Mouse (Mus musculus) ES-E14 (cell line): Measurements from ENCODE around the gene Tmem260. TPM values are rescaled to one million over a fixed set of nuclear protein-coding genes. Genes with fewer than 3 reads are reported as not detected.

ENCODE experiments used
- DNase-seq: peaks from one replicate; pipeline ENCODE4 v3.0.0-alpha.2; 2013; ENCODE audit warnings: low read depth, low spot score
- H3K27ac ChIP-seq: 2 replicates; pipeline ENCODE4 v1.5.1; 2012; ENCODE audit warnings: low read depth, mild to moderate bottlenecking, low read length, moderate library complexity, mixed read lengths; ENCODE audit not compliant: poor library complexity, insufficient read depth, severe bottlenecking
- H3K36me3 ChIP-seq: 2 replicates; pipeline ENCODE4 v1.6.1; 2012; ENCODE audit warnings: mild to moderate bottlenecking, low read length, moderate library complexity, mixed read lengths; ENCODE audit not compliant: control insufficient read depth, poor library complexity, insufficient read depth, severe bottlenecking
- H3K4me1 ChIP-seq, 2 experiments: fragments of 150-350 bp in 1 of 2; sonication (generic) in 1 of 2; 2 replicates each; pipeline ENCODE4 v1.6.1; 2012; ENCODE audit warnings: low read length in 2 of 2, mild to moderate bottlenecking in 1 of 2, mixed read lengths in 1 of 2; ENCODE audit not compliant: control insufficient read depth in 2 of 2, insufficient read depth in 2 of 2, poor library complexity in 1 of 2
- H3K4me3 ChIP-seq, 2 experiments: fragments of 150-350 bp in 1 of 2; sonication (generic) in 1 of 2; 2 replicates each; pipeline ENCODE4 v1.5.1; 2012; ENCODE audit warnings: low read length in 2 of 2, low read depth in 1 of 2, mild to moderate bottlenecking in 1 of 2, mixed read lengths in 1 of 2; ENCODE audit not compliant: insufficient read depth in 1 of 2, poor library complexity in 1 of 2, severe bottlenecking in 1 of 2
- H3K9ac ChIP-seq: 2 replicates; pipeline ENCODE4 v1.6.1; 2012; ENCODE audit warnings: low read depth, mild to moderate bottlenecking, low read length, mixed read lengths; ENCODE audit not compliant: poor library complexity, insufficient read depth, severe bottlenecking
- H3K9me3 ChIP-seq: fragments of 150-350 bp; sonication (generic); 2 replicates; pipeline ENCODE4 v1.6.1; 2012; ENCODE audit warnings: low read depth, mild to moderate bottlenecking, low read length; ENCODE audit not compliant: control insufficient read depth, insufficient read depth
- CHD2 ChIP-seq: IDR thresholded peaks from 2 replicates; pipeline ENCODE4 v1.6.1; 2014; ENCODE audit warnings: mild to moderate bottlenecking, low read depth, low read length, inconsistent platforms
- HCFC1 ChIP-seq: IDR thresholded peaks from 2 replicates; pipeline ENCODE4 v1.6.1; 2012; ENCODE audit warnings: low read length, inconsistent platforms, borderline replicate concordance; ENCODE audit not compliant: insufficient read depth
- MAFK ChIP-seq: IDR thresholded peaks from 2 replicates; pipeline ENCODE4 v1.6.1; 2014; ENCODE audit warnings: mild to moderate bottlenecking, low read depth, low read length, inconsistent platforms; ENCODE audit not compliant: insufficient read depth
- ZC3H11A ChIP-seq: IDR thresholded peaks from 2 replicates; pipeline ENCODE4 v1.6.1; 2012; ENCODE audit warnings: low read depth, mild to moderate bottlenecking, inconsistent platforms, low read length, borderline replicate concordance
- ZNF384 ChIP-seq: IDR thresholded peaks from 2 replicates; pipeline ENCODE4 v1.6.1; 2012; ENCODE audit warnings: low read depth, low read length, inconsistent platforms
- in situ Hi-C, 2 experiments: fragments of 600-800 bp; cut with MboI; formaldehyde crosslinking; loops; one replicate each; pipeline ENCODE4 v1.15.1; 2025; ENCODE audit warnings: low sequenced_read_pairs in 2 of 2, inconsistent platforms in 1 of 2; ENCODE audit not compliant: unreplicated experiment in 2 of 2
- total RNA-seq: library from RNA; depleted of rRNA; stranded (reverse); fragments of 300-350 nt; gene quantifications from 2 replicates; pipeline ENCODE4 v1.2.3, GENCODE M21; 2012

Gene Tmem260
- total RNA-seq, 1 experiment, result 2.1 TPM

- TF ChIP-seq ZNF384, result no peak
- TF ChIP-seq MAFK, result no peak
- TF ChIP-seq CHD2, result no peak
- TF ChIP-seq ZC3H11A, result no peak
- TF ChIP-seq HCFC1, result no peak
- H3K4me3 ChIP-seq, result no peak overlapping the region
- no peak overlapping the region for H3K9ac ChIP-seq
- no peaks in the 10 kb centered on the region for H3K9me3 ChIP-seq
- H3K27ac ChIP-seq, result no peak overlapping the region
- H3K4me1 ChIP-seq, result peaks cover 0 to 3% of the 10 kb centered on the region in 2 experiments; a peak in 1 of 4 replicates
- in situ Hi-C loops, result no loop called here
- DNase-seq, result peak; percentile 35
- no peaks in the 10 kb centered on the region for H3K36me3 ChIP-seq
These were observed 2.1 kb upstream of the Tmem260 start for GRCm38 (mm10) chr14:48443796-48444195.

- H3K4me3 ChIP-seq, result peak overlapping the region in 1 of 2 experiments; percentile 61; a peak in 2 of 4 replicates
- no peaks in the 10 kb centered on the region for H3K9me3 ChIP-seq
- peak overlapping the region; percentile 42; the same call in 1 of the 2 replicates for H3K9ac ChIP-seq
- no peaks in the 10 kb centered on the region for H3K36me3 ChIP-seq
- H3K27ac ChIP-seq, result no peak overlapping the region
- H3K4me1 ChIP-seq, result peaks cover 0 to 3% of the 10 kb centered on the region in 2 experiments; a peak in 1 of 4 replicates
- DNase-seq, result no peak
- TF ChIP-seq CHD2 (no peak), MAFK (no peak), HCFC1 (no peak), ZNF384 (no peak), ZC3H11A (no peak)
- in situ Hi-C loops, result no loop called here
These were observed 6.1 kb downstream of the Tmem260 start for GRCm38 (mm10) chr14:48451966-48452407.

- Histone ChIP-seq H3K36me3 (no peaks in the 10 kb centered on the region), H3K9me3 (no peaks in the 10 kb centered on the region), H3K4me1 (peaks cover 0 to 3% of the 10 kb centered on the region in 2 experiments; a peak in 1 of 4 replicates), H3K4me3 (no peak overlapping the region), H3K9ac (no peak overlapping the region), H3K27ac (no peak overlapping the region)
- TF ChIP-seq ZC3H11A (no peak), HCFC1 (no peak), CHD2 (no peak), MAFK (no peak), ZNF384 (no peak)
- in situ Hi-C loops, result no loop called here
- DNase-seq, result no peak
These were observed 7.5 kb downstream of the Tmem260 start for GRCm38 (mm10) chr14:48453411-48453810.

GRCm38 (mm10) chr14:48456305-48457092 is 10.6 kb downstream of the Tmem260 start:
- H3K27ac ChIP-seq, result no peak overlapping the region
- H3K4me3 ChIP-seq, result no peak overlapping the region
- no peaks in the 10 kb centered on the region for H3K9me3 ChIP-seq
- H3K36me3 ChIP-seq, result no peaks in the 10 kb centered on the region
- no peak overlapping the region for H3K9ac ChIP-seq
- in situ Hi-C loops, result no loop called here
- no peak for DNase-seq
- TF ChIP-seq ZNF384, result no peak
- no peak for TF ChIP-seq CHD2
- TF ChIP-seq ZC3H11A, result no peak
- TF ChIP-seq MAFK, result no peak
- peaks cover 0 to 3% of the 10 kb centered on the region in 2 experiments; a peak in 1 of 4 replicates for H3K4me1 ChIP-seq
